Mouse (Mus musculus) forebrain, embryonic 14.5 days (tissue): ENCODE data around the gene Naa35. TPM values are rescaled to one million over a fixed set of nuclear protein-coding genes. Genes with fewer than 3 reads are reported as not detected.

Source experiments
- polyA plus RNA-seq: library from polyadenylated mRNA; unstranded; fragments of >200 nt; fragmentation: Nextera tagmentation; extraction: Ambion mirVana; gene quantifications from 2 replicates; pipeline ENCODE4 v1.2.1, GENCODE M21; 2014

The Naa35 gene
- polyA plus RNA-seq, 1 experiment from 2014 or later = 157 TPM

Other genes with a start within 250 kb of the Naa35 start
- 51.8 and 69.6 TPM in 2 replicates for gene Agtpbp1, start within 50 bp of the Naa35 start, polyA plus RNA-seq
- 50.1 and 57.7 TPM in 2 replicates for gene Golm1, start 90.6 kb downstream of the Naa35 start, polyA plus RNA-seq
- not detected in 2 replicates for gene 4921517D22Rik, start 108.8 kb downstream of the Naa35 start, polyA plus RNA-seq
- gene Spata31d1a, start 125.1 kb downstream of the Naa35 start, polyA plus RNA-seq = not detected in 2 replicates
- gene Spata31d1b, start 127.0 kb downstream of the Naa35 start, polyA plus RNA-seq = not detected in 2 replicates
- gene Spata31d1d, start 146.5 kb downstream of the Naa35 start, polyA plus RNA-seq = not detected in 2 replicates
- 0.19 TPM in 1 of 2 replicates, not detected in the other for gene 1700014D04Rik, start 161.5 kb downstream of the Naa35 start, polyA plus RNA-seq
- gene Isca1, start 184.6 kb downstream of the Naa35 start, polyA plus RNA-seq = 178 and 191 TPM in 2 replicates
- gene Gm49354, start 197.0 kb downstream of the Naa35 start, polyA plus RNA-seq = not detected in 2 replicates
- gene Tut7, start 237.9 kb downstream of the Naa35 start, polyA plus RNA-seq = 33.5 and 43.0 TPM in 2 replicates